Mouse (Mus musculus) CH12.LX (cell line): ENCODE data around the gene Slc27a1. TPM values are rescaled to one million over a fixed set of nuclear protein-coding genes. Genes with fewer than 3 reads are reported as not detected.

Experiments used
- DNase-seq: peaks from one replicate; pipeline ENCODE4 v3.0.0-alpha.2; 2013; ENCODE audit errors: extremely low read depth
- H3K27ac ChIP-seq: 2 replicates; pipeline ENCODE4 v1.5.1; 2012; ENCODE audit warnings: low read depth, mild to moderate bottlenecking, control low read depth, moderate library complexity; ENCODE audit not compliant: insufficient read depth
- H3K27me3 ChIP-seq: replicated peaks from 2 replicates; pipeline ENCODE3; 2012; ENCODE audit warnings: inconsistent platforms
- H3K36me3 ChIP-seq, 2 experiments: replicated peaks in 1 of 2; 2 replicates each; pipeline versions ENCODE3 to v1.6.1; 2012; ENCODE audit warnings: inconsistent platforms in 1 of 2, low read length in 1 of 2, mild to moderate bottlenecking in 1 of 2, mixed read lengths in 1 of 2, moderate library complexity in 1 of 2; ENCODE audit not compliant: control insufficient read depth in 1 of 2, insufficient read depth in 1 of 2
- H3K4me1 ChIP-seq, 2 experiments: 2 replicates each; pipeline ENCODE4 v1.6.1; 2012; ENCODE audit warnings: inconsistent platforms in 1 of 2, moderate library complexity in 1 of 2; ENCODE audit not compliant: insufficient read depth in 2 of 2, control insufficient read depth in 1 of 2
- H3K4me2 ChIP-seq: 2 replicates; pipeline ENCODE4 v1.6.1; 2012; ENCODE audit warnings: low read depth, mild to moderate bottlenecking, control low read depth; ENCODE audit not compliant: poor library complexity, insufficient read depth, severe bottlenecking
- H3K4me3 ChIP-seq, 3 experiments: fragments of 150-350 bp in 1 of 3; sonication (generic) in 1 of 3; replicated peaks in 1 of 3; 2 replicates each; pipeline versions ENCODE3 to v1.5.1; 2011 to 2012; ENCODE audit warnings: low read depth in 2 of 3, low read length in 2 of 3, mild to moderate bottlenecking in 2 of 3, moderate library complexity in 2 of 3, control low read depth in 1 of 3, improper control_type of control experiment in 1 of 3, inconsistent platforms in 1 of 3, mixed read lengths in 1 of 3; ENCODE audit not compliant: poor library complexity in 1 of 3
- H3K79me2 ChIP-seq: replicated peaks from 2 replicates; pipeline ENCODE4 v1.6.1; 2012; ENCODE audit warnings: mild to moderate bottlenecking, moderate library complexity; ENCODE audit not compliant: control insufficient read depth, poor library complexity, insufficient read depth, severe bottlenecking; ENCODE audit errors: extremely low read depth
- H3K9ac ChIP-seq: 2 replicates; pipeline ENCODE4 v1.6.1; 2012; ENCODE audit warnings: low read depth, mild to moderate bottlenecking, control low read depth, moderate library complexity; ENCODE audit not compliant: insufficient read depth
- H3K9me3 ChIP-seq: replicated peaks from 2 replicates; pipeline ENCODE3; 2012; ENCODE audit warnings: low read length, inconsistent platforms, mixed read lengths
- BHLHE40 ChIP-seq: IDR thresholded peaks from 2 replicates; pipeline ENCODE4 v1.6.1; 2011; ENCODE audit warnings: mild to moderate bottlenecking, low read depth, low read length, improper control_type of control experiment
- CHD2 ChIP-seq: IDR thresholded peaks from 2 replicates; pipeline ENCODE4 v1.6.1; 2011; ENCODE audit warnings: low read length, improper control_type of control experiment
- ELF1 ChIP-seq: IDR thresholded peaks from 2 replicates; pipeline ENCODE4 v1.6.1; 2014; ENCODE audit warnings: low read depth, mild to moderate bottlenecking, inconsistent platforms, low read length, improper control_type of control experiment
- ETS1 ChIP-seq: conservative IDR thresholded peaks from 2 replicates; pipeline ENCODE4 v1.6.1; 2012; ENCODE audit warnings: low read depth, mild to moderate bottlenecking, inconsistent platforms, low read length, improper control_type of control experiment, moderate library complexity
- HCFC1 ChIP-seq: IDR thresholded peaks from 2 replicates; pipeline ENCODE4 v1.6.1; 2012; ENCODE audit warnings: low read depth, mild to moderate bottlenecking, inconsistent platforms, low read length, improper control_type of control experiment
- KAT2A ChIP-seq: IDR thresholded peaks from 2 replicates; pipeline ENCODE4 v1.6.1; 2012; ENCODE audit warnings: low read length, improper control_type of control experiment, inconsistent platforms; ENCODE audit not compliant: insufficient replicate concordance
- MAX ChIP-seq: IDR thresholded peaks from 2 replicates; pipeline ENCODE4 v1.6.1; 2011; ENCODE audit warnings: low read length, improper control_type of control experiment
- MXI1 ChIP-seq: IDR thresholded peaks from 2 replicates; pipeline ENCODE4 v1.6.1; 2011; ENCODE audit warnings: mild to moderate bottlenecking, low read depth, low read length, improper control_type of control experiment
- NELFE ChIP-seq: IDR thresholded peaks from 2 replicates; pipeline ENCODE4 v1.6.1; 2011; ENCODE audit warnings: low read depth, low read length, improper control_type of control experiment
- NRF1 ChIP-seq: IDR thresholded peaks from 2 replicates; pipeline ENCODE4 v1.6.1; 2014; ENCODE audit warnings: low read depth, mild to moderate bottlenecking, inconsistent platforms, low read length, improper control_type of control experiment, moderate library complexity
- SIN3A ChIP-seq: IDR thresholded peaks from 2 replicates; pipeline ENCODE4 v1.6.1; 2012; ENCODE audit warnings: low read length, improper control_type of control experiment, inconsistent platforms
- TCF12 ChIP-seq: IDR thresholded peaks from 2 replicates; pipeline ENCODE4 v1.6.1; 2014; ENCODE audit warnings: low read depth, mild to moderate bottlenecking, inconsistent platforms, low read length, improper control_type of control experiment
- ZNF384 ChIP-seq: IDR thresholded peaks from 2 replicates; pipeline ENCODE4 v1.6.1; 2012; ENCODE audit warnings: low read depth, low read length, improper control_type of control experiment, inconsistent platforms
- dilution Hi-C: fragments of 300-500 bp; cut with MboI; formaldehyde crosslinking; loops from 2 replicates; pipeline ENCODE4 v1.14.3; 2020; ENCODE audit warnings: low sequenced_read_pairs; ENCODE audit not compliant: extremely low pct_unique_long_range_greater_than_20kb, extremely low pct_ligation_motif_present
- in situ Hi-C: fragments of 300-500 bp; cut with MboI; formaldehyde crosslinking; loops from 3 replicates; pipeline ENCODE4 v1.14.3; 2019; ENCODE audit warnings: low sequenced_read_pairs, low pct_ligation_motif_present, low pct_unique_long_range_greater_than_20kb, mixed read lengths
- polyA plus RNA-seq: library from polyadenylated mRNA; unstranded; fragments of >175 nt; gene quantifications from 2 replicates; pipeline ENCODE4 v1.2.1, GENCODE M21; 2012; ENCODE audit warnings: low read depth; ENCODE audit not compliant: insufficient read length
- total RNA-seq, 2 experiments: library from RNA; depleted of rRNA; stranded (reverse); fragments of 300-350 nt in 1 of 2; fragments of >200 nt in 1 of 2; gene quantifications; 2 replicates each; pipeline ENCODE4 v1.2.3; 2012 to 2014

Slc27a1 gene
- total and polyA plus RNA-seq, 3 experiments = 1.8 to 4.0 (median 2.4) TPM

DNA sequence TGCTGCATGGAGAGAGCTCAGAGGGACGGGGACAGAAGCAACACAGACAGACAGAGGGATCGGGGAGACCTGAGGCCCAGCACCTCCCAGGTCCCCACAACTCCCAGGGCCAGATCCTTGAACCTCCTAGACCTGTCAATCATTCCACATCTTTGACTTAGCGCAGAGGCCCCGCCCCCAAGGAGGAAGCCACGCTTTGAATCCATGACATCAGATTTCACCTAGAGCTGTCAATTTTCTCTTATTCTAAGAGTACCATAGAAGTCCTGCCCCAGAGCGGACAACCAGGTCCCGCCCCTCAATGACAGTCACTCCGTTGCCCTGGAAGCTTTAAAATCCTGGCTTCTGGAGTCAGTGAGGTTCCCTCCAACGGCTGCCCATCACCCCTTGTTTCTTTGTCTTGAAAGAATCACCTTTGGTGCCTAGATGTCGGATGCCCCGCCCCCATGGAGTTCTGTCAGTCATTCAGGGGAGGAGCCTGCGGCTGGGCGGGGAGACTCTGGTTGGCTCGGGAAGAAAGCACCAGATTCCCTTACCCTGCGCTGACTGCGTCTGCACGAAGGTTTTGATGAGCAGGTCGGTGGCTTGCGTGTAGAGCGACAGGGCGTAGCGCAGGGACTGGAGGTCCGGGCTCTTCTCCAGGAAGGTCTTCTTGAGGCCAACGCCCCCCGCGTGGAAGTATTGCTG, 65.4 kb downstream of the Slc27a1 start:
- Histone ChIP-seq H3K27me3 (no peaks in the 10 kb centered on the region), H3K4me3 (peak overlapping the region; percentile 53 to 64 (median 58)), H3K9me3 (peaks cover 10% of the 10 kb centered on the region), H3K36me3 (peaks cover 5 to 16% of the 10 kb centered on the region in 2 experiments), H3K27ac (peak overlapping the region; percentile 16; the same call in 1 of the 2 replicates), H3K4me1 (peaks cover 30 to 82% of the 10 kb centered on the region in 2 experiments), H3K9ac (0 out of 2 replicates have a peak overlapping the region, but pooled peaks have one; percentile 17), H3K79me2 (no peaks in the 10 kb centered on the region), H3K4me2 (peak overlapping the region; percentile 88)
- peak; percentile 96 for DNase-seq
- in situ Hi-C loops (loop anchor here (5.0 kb wide), 1 partner anchor 72 kb away; no protein-coding TSS in a partner anchor), dilution Hi-C loops (no loop called here)
- TF ChIP-seq ZNF384 = no peak
- peak; percentile 44; the same call in 1 of the 2 replicates for TF ChIP-seq CHD2
- no peak for TF ChIP-seq BHLHE40
- TF ChIP-seq MXI1 = no peak; the same call in 1 of the 2 replicates
- TF ChIP-seq HCFC1 = no peak
- 0 out of 2 replicates have a peak, but pooled peaks have one; percentile 57 for TF ChIP-seq NELFE
- peak; percentile 33; the same call in 1 of the 2 replicates for TF ChIP-seq MAX
- TF ChIP-seq SIN3A = peak; percentile 66
- TF ChIP-seq ELF1 = peak; percentile 8; the same call in 1 of the 2 replicates
- TF ChIP-seq NRF1 = peak; percentile 69
- no peak for TF ChIP-seq ETS1
- TF ChIP-seq KAT2A = no peak
- TF ChIP-seq TCF12 = 0 out of 2 replicates have a peak, but pooled peaks have one; percentile 31

Other genes starting within 250 kb of the Slc27a1 start
Only the 20 nearest of the 25 such genes appear.
- 17.9 and 24.7 TPM in 2 replicates for gene Ankle1, start 162.9 kb upstream of the Slc27a1 start, total RNA-seq (2012; rRNA removed)
- gene Ankle1, start 162.9 kb upstream of the Slc27a1 start, total RNA-seq (2014; rRNA removed) = 9.0 and 9.4 TPM in 2 replicates
- 17.4 and 17.6 TPM in 2 replicates for gene Ankle1, start 162.9 kb upstream of the Slc27a1 start, polyA plus RNA-seq
- gene Abhd8, start 105.2 kb upstream of the Slc27a1 start, total RNA-seq (2012; rRNA removed) = 28.2 and 33.2 TPM in 2 replicates
- 8.5 and 8.9 TPM in 2 replicates for gene Abhd8, start 105.2 kb upstream of the Slc27a1 start, total RNA-seq (2014; rRNA removed)
- 5.2 and 6.0 TPM in 2 replicates for gene Abhd8, start 105.2 kb upstream of the Slc27a1 start, polyA plus RNA-seq
- 150 and 180 TPM in 2 replicates for gene Mrpl34, start 103.9 kb upstream of the Slc27a1 start, total RNA-seq (2012; rRNA removed)
- 80.1 and 94.4 TPM in 2 replicates for gene Mrpl34, start 103.9 kb upstream of the Slc27a1 start, total RNA-seq (2014; rRNA removed)
- 123 and 133 TPM in 2 replicates for gene Mrpl34, start 103.9 kb upstream of the Slc27a1 start, polyA plus RNA-seq
- 59.3 and 62.8 TPM in 2 replicates for gene Dda1, start 99.7 kb upstream of the Slc27a1 start, total RNA-seq (2012; rRNA removed)
- 49.8 and 57.4 TPM in 2 replicates for gene Dda1, start 99.7 kb upstream of the Slc27a1 start, total RNA-seq (2014; rRNA removed)
- 65.8 and 78.1 TPM in 2 replicates for gene Dda1, start 99.7 kb upstream of the Slc27a1 start, polyA plus RNA-seq
- 5.5 and 6.7 TPM in 2 replicates for gene Ano8, start 82.9 kb upstream of the Slc27a1 start, total RNA-seq (2012; rRNA removed)
- gene Ano8, start 82.9 kb upstream of the Slc27a1 start, total RNA-seq (2014; rRNA removed) = 1.8 and 1.9 TPM in 2 replicates
- gene Ano8, start 82.9 kb upstream of the Slc27a1 start, polyA plus RNA-seq = 1.8 and 2.1 TPM in 2 replicates
- gene Gtpbp3, start 80.8 kb upstream of the Slc27a1 start, total RNA-seq (2012; rRNA removed) = 26.7 and 29.0 TPM in 2 replicates
- gene Gtpbp3, start 80.8 kb upstream of the Slc27a1 start, total RNA-seq (2014; rRNA removed) = 19.5 and 20.7 TPM in 2 replicates
- 17.4 and 21.6 TPM in 2 replicates for gene Gtpbp3, start 80.8 kb upstream of the Slc27a1 start, polyA plus RNA-seq
- gene Plvap, start 57.1 kb upstream of the Slc27a1 start, total RNA-seq (2012; rRNA removed) = 0.04 TPM in 1 of 2 replicates, not detected in the other
- not detected in 2 replicates for gene Plvap, start 57.1 kb upstream of the Slc27a1 start, total RNA-seq (2014; rRNA removed)
- gene Plvap, start 57.1 kb upstream of the Slc27a1 start, polyA plus RNA-seq = 0.27 and 0.37 TPM in 2 replicates
- not detected in 2 replicates for gene Ccdc194, start 43.2 kb upstream of the Slc27a1 start, total RNA-seq (2012; rRNA removed)
- gene Ccdc194, start 43.2 kb upstream of the Slc27a1 start, total RNA-seq (2014; rRNA removed) = not detected in 2 replicates
- gene Ccdc194, start 43.2 kb upstream of the Slc27a1 start, polyA plus RNA-seq = not detected in 2 replicates
- gene Bst2, start 31.4 kb upstream of the Slc27a1 start, total RNA-seq (2012; rRNA removed) = 404 and 424 TPM in 2 replicates
- gene Bst2, start 31.4 kb upstream of the Slc27a1 start, total RNA-seq (2014; rRNA removed) = 304 and 321 TPM in 2 replicates
- 214 and 243 TPM in 2 replicates for gene Bst2, start 31.4 kb upstream of the Slc27a1 start, polyA plus RNA-seq
- 113 and 128 TPM in 2 replicates for gene Mvb12a, start 26.0 kb upstream of the Slc27a1 start, total RNA-seq (2012; rRNA removed)
- 149 and 157 TPM in 2 replicates for gene Mvb12a, start 26.0 kb upstream of the Slc27a1 start, total RNA-seq (2014; rRNA removed)
- gene Mvb12a, start 26.0 kb upstream of the Slc27a1 start, polyA plus RNA-seq = 80.5 and 82.1 TPM in 2 replicates
- gene Tmem221, start 10.0 kb upstream of the Slc27a1 start, total RNA-seq (2012; rRNA removed) = 0.21 and 0.51 TPM in 2 replicates
- gene Tmem221, start 10.0 kb upstream of the Slc27a1 start, total RNA-seq (2014; rRNA removed) = not detected in 2 replicates
- gene Tmem221, start 10.0 kb upstream of the Slc27a1 start, polyA plus RNA-seq = not detected in 2 replicates
- gene Nxnl1, start 2.3 kb upstream of the Slc27a1 start, total RNA-seq (2012; rRNA removed) = 0.04 TPM in 1 of 2 replicates, not detected in the other
- not detected in 2 replicates for gene Nxnl1, start 2.3 kb upstream of the Slc27a1 start, total RNA-seq (2014; rRNA removed)
- gene Nxnl1, start 2.3 kb upstream of the Slc27a1 start, polyA plus RNA-seq = 0.08 TPM in 1 of 2 replicates, not detected in the other
- 183 and 215 TPM in 2 replicates for gene Pgls, start 23.3 kb downstream of the Slc27a1 start, total RNA-seq (2012; rRNA removed)
- gene Pgls, start 23.3 kb downstream of the Slc27a1 start, total RNA-seq (2014; rRNA removed) = 94.2 and 118 TPM in 2 replicates
- gene Pgls, start 23.3 kb downstream of the Slc27a1 start, polyA plus RNA-seq = 72.5 and 74.9 TPM in 2 replicates
- gene Fam129c, start 28.8 kb downstream of the Slc27a1 start, total RNA-seq (2012; rRNA removed) = 95.2 and 136 TPM in 2 replicates
- 86.3 and 89.2 TPM in 2 replicates for gene Fam129c, start 28.8 kb downstream of the Slc27a1 start, total RNA-seq (2014; rRNA removed)
- 92.8 and 98.6 TPM in 2 replicates for gene Fam129c, start 28.8 kb downstream of the Slc27a1 start, polyA plus RNA-seq
- gene Colgalt1, start 42.1 kb downstream of the Slc27a1 start, total RNA-seq (2012; rRNA removed) = 85.3 and 92.0 TPM in 2 replicates
- gene Colgalt1, start 42.1 kb downstream of the Slc27a1 start, total RNA-seq (2014; rRNA removed) = 68.7 and 72.0 TPM in 2 replicates
- 72.0 and 73.7 TPM in 2 replicates for gene Colgalt1, start 42.1 kb downstream of the Slc27a1 start, polyA plus RNA-seq
- gene Unc13a, start 102.9 kb downstream of the Slc27a1 start, total RNA-seq (2012; rRNA removed) = 1.0 and 1.7 TPM in 2 replicates
- 0.55 and 0.68 TPM in 2 replicates for gene Unc13a, start 102.9 kb downstream of the Slc27a1 start, total RNA-seq (2014; rRNA removed)
- 0.79 and 2.1 TPM in 2 replicates for gene Unc13a, start 102.9 kb downstream of the Slc27a1 start, polyA plus RNA-seq
- gene Jak3, start 107.4 kb downstream of the Slc27a1 start, total RNA-seq (2012; rRNA removed) = 39.2 and 47.1 TPM in 2 replicates
- gene Jak3, start 107.4 kb downstream of the Slc27a1 start, total RNA-seq (2014; rRNA removed) = 13.3 and 15.0 TPM in 2 replicates
- 35.6 and 37.8 TPM in 2 replicates for gene Jak3, start 107.4 kb downstream of the Slc27a1 start, polyA plus RNA-seq
- gene Insl3, start 120.3 kb downstream of the Slc27a1 start, total RNA-seq (2012; rRNA removed) = 8.7 and 9.8 TPM in 2 replicates
- 1.9 and 3.0 TPM in 2 replicates for gene Insl3, start 120.3 kb downstream of the Slc27a1 start, total RNA-seq (2014; rRNA removed)
- 14.4 and 21.4 TPM in 2 replicates for gene Insl3, start 120.3 kb downstream of the Slc27a1 start, polyA plus RNA-seq
- gene B3gnt3, start 132.9 kb downstream of the Slc27a1 start, total RNA-seq (2012; rRNA removed) = 0.63 and 0.98 TPM in 2 replicates
- gene B3gnt3, start 132.9 kb downstream of the Slc27a1 start, total RNA-seq (2014; rRNA removed) = 0.09 TPM in 1 of 2 replicates, not detected in the other
- 0.24 and 0.26 TPM in 2 replicates for gene B3gnt3, start 132.9 kb downstream of the Slc27a1 start, polyA plus RNA-seq
- gene Fcho1, start 156.8 kb downstream of the Slc27a1 start, total RNA-seq (2012; rRNA removed) = 95.5 and 99.8 TPM in 2 replicates
- 39.3 and 40.2 TPM in 2 replicates for gene Fcho1, start 156.8 kb downstream of the Slc27a1 start, total RNA-seq (2014; rRNA removed)
- gene Fcho1, start 156.8 kb downstream of the Slc27a1 start, polyA plus RNA-seq = 77.5 and 82.0 TPM in 2 replicates